Mouse (Mus musculus) liver, embryonic 14.5 days (tissue): ENCODE data around the gene Evx2.

Experiments
- CTCF ChIP-seq: IDR thresholded peaks from 2 replicates; pipeline ENCODE4 v1.5.1; 2016; ENCODE audit warnings: antibody characterized with exemption, low read depth, control low read depth
- EP300 ChIP-seq: IDR thresholded peaks from 2 replicates; pipeline ENCODE4 v1.6.1; 2016; ENCODE audit warnings: antibody characterized with exemption, low read depth

DNA sequence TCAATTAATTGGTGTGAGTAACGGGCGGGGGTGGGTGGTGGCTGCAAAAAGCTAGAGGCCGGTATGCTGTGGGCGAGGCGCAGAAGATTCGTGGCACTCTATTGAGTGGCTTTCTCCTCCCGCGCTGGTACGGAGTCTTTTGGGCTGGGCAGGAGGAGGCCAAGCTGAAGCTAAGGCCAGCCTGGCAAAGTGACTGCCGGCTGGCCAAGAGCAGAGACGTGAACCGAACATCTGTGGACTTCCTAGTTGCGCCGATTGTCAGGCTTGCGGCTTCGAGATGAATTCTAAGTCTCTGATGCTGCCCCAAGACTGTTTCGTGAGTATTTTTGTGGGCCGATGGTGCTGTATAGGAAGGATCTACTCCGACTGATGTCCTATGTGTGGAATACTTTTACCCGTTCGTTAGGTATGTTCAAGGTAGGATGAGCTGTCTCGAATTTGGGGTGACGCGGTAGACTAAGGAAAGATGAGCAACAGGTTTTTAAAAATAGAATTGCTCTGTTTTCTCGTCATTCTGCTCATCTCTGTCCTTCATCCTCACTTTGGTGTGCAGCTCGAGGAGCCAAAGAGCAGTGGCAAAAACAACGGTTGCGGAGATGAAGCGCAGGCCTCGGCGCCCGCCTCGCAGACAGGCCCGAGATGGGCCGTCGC is 8.0 kb upstream of the Evx2 start:
- TF ChIP-seq CTCF (no peak), EP300 (no peak)
